Mouse (Mus musculus) hindbrain, embryonic 11.5 days (tissue): Measurements from ENCODE around the gene Lat. TPM values are rescaled to one million over a fixed set of nuclear protein-coding genes. Genes with fewer than 3 reads are reported as not detected.

Source experiments
- ATAC-seq: fragments of 200-750 bp; cut with Nextera tagmentation; 2 replicates; pipeline ENCODE4 v1.8.0; 2017; ENCODE audit warnings: mild to moderate bottlenecking, moderate TSS enrichment, moderate library complexity; ENCODE audit not compliant: low FRiP score
- DNase-seq: peaks from one replicate; pipeline ENCODE4 v3.0.0-alpha.2; 2015; ENCODE audit warnings: low spot score
- H3K27ac ChIP-seq: fragments of 300-500 bp; sonication (generic); 2 replicates; pipeline ENCODE4 v1.5.1; 2014; ENCODE audit warnings: mild to moderate bottlenecking, low read depth, low read length
- H3K27me3 ChIP-seq: fragments of 300-500 bp; sonication (generic); 2 replicates; pipeline ENCODE4 v1.6.1; 2014; ENCODE audit warnings: mild to moderate bottlenecking, low read length, moderate library complexity, mixed read lengths; ENCODE audit not compliant: control insufficient read depth, insufficient read depth
- H3K36me3 ChIP-seq: fragments of 300-500 bp; sonication (generic); 2 replicates; pipeline ENCODE4 v1.6.1; 2014; ENCODE audit warnings: mild to moderate bottlenecking, low read length, moderate library complexity, mixed read lengths; ENCODE audit not compliant: control insufficient read depth, insufficient read depth
- H3K4me1 ChIP-seq: fragments of 300-500 bp; sonication (generic); replicated peaks from 2 replicates; pipeline ENCODE4 v1.6.1; 2014; ENCODE audit warnings: low read length, mixed read lengths; ENCODE audit not compliant: control insufficient read depth, insufficient read depth
- H3K4me2 ChIP-seq: fragments of 300-500 bp; sonication (generic); replicated peaks from 2 replicates; pipeline ENCODE4 v1.6.1; 2014; ENCODE audit warnings: mild to moderate bottlenecking, low read depth, low read length
- H3K4me3 ChIP-seq: fragments of 300-500 bp; sonication (generic); 2 replicates; pipeline ENCODE4 v1.5.1; 2014; ENCODE audit warnings: low read depth, low read length
- H3K9ac ChIP-seq: fragments of 300-500 bp; sonication (generic); 2 replicates; pipeline ENCODE4 v1.6.1; 2014; ENCODE audit warnings: low read depth, low read length
- H3K9me3 ChIP-seq: fragments of 300-500 bp; sonication (generic); 2 replicates; pipeline ENCODE4 v1.6.1; 2016; ENCODE audit warnings: low read length; ENCODE audit not compliant: control insufficient read depth
- WGBS: fragments of 180-500 bp; shearing (Covaris S2); extraction: QIAGEN DNeasy Blood & Tissue Kit; methylation state at CpG from one replicate; pipeline ENCODE4 v1.1.7; 2014; 5-methylcytosine and 5-hydroxymethylcytosine counted together
- polyA plus RNA-seq: library from polyadenylated mRNA; unstranded; fragments of >200 nt; fragmentation: Nextera tagmentation; extraction: Ambion mirVana; gene quantifications from 2 replicates; pipeline ENCODE4 v1.2.1, GENCODE M21; 2014

The Lat gene
- polyA plus RNA-seq, 1 experiment from 2014 or later = 3.0 TPM

GRCm38 (mm10) chr7:126350748-126351418 is 18.5 kb downstream of the Lat start:
- Histone ChIP-seq H3K27ac (no peak overlapping the region), H3K27me3 (no peaks in the 10 kb centered on the region), H3K9me3 (no peaks in the 10 kb centered on the region), H3K4me1 (no peaks in the 10 kb centered on the region), H3K4me3 (no peak overlapping the region), H3K9ac (no peak overlapping the region), H3K4me2 (no peak overlapping the region), H3K36me3 (no peaks in the 10 kb centered on the region)
- DNase-seq = no peak
- no peak for ATAC-seq
- WGBS = 66% methylated on average over 20 of the region's 20 CpGs

GRCm38 (mm10) chr7:126348293-126348692 is 21.1 kb downstream of the Lat start:
- Histone ChIP-seq H3K27ac (no peak overlapping the region), H3K4me3 (no peak overlapping the region), H3K4me1 (no peaks in the 10 kb centered on the region), H3K4me2 (no peak overlapping the region), H3K9me3 (no peaks in the 10 kb centered on the region), H3K36me3 (no peaks in the 10 kb centered on the region), H3K9ac (no peak overlapping the region), H3K27me3 (no peaks in the 10 kb centered on the region)
- no peak for ATAC-seq
- WGBS = 71% methylated on average over 8 of the region's 8 CpGs
- no peak for DNase-seq

- Histone ChIP-seq H3K4me1 (no peaks in the 10 kb centered on the region), H3K9me3 (no peaks in the 10 kb centered on the region), H3K36me3 (no peaks in the 10 kb centered on the region), H3K4me3 (no peak overlapping the region), H3K9ac (no peak overlapping the region), H3K27ac (no peak overlapping the region), H3K27me3 (no peaks in the 10 kb centered on the region), H3K4me2 (no peak overlapping the region)
- DNase-seq (no peak), ATAC-seq (no peak)
- WGBS = 61% methylated on average over 1 of the region's 1 CpGs
Measured at GRCm38 (mm10) chr7:126347098-126347497, 22.3 kb downstream of the Lat start.

DNA sequence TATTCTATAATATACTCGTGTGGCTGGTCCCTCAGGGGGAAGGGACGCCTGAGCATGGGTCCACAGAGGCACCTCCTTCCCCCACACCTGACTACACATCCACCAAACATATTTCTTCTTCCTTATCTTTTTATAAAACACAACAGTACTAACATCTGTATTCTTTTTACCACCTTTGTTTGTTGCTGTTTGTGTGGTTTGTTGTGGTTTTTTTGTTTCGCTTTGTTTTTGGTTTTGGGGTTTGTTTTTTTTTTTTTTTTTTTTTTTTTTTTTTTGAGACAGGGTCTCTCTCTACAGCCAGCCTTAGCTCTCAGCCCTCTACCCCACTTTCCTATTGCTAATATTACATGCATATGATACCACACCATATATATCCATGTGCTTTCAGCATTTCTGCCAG is 23.4 kb downstream of the Lat start:
- H3K27ac ChIP-seq = no peak overlapping the region
- 57% methylated on average over 3 of the region's 3 CpGs for WGBS
- no peaks in the 10 kb centered on the region for H3K36me3 ChIP-seq
- H3K9me3 ChIP-seq = no peaks in the 10 kb centered on the region
- H3K4me1 ChIP-seq = no peaks in the 10 kb centered on the region
- no peak overlapping the region for H3K4me3 ChIP-seq
- no peaks in the 10 kb centered on the region for H3K27me3 ChIP-seq
- H3K4me2 ChIP-seq = no peak overlapping the region
- ATAC-seq (no peak), DNase-seq (no peak)
- no peak overlapping the region for H3K9ac ChIP-seq

GRCm38 (mm10) chr7:126345557-126345956 is 23.8 kb downstream of the Lat start:
- Histone ChIP-seq H3K4me2 (no peak overlapping the region), H3K27ac (no peak overlapping the region), H3K36me3 (no peaks in the 10 kb centered on the region), H3K4me1 (no peaks in the 10 kb centered on the region), H3K4me3 (no peak overlapping the region), H3K9ac (no peak overlapping the region), H3K9me3 (no peaks in the 10 kb centered on the region), H3K27me3 (no peaks in the 10 kb centered on the region)
- ATAC-seq (no peak), DNase-seq (no peak)
- 75% methylated on average over 3 of the region's 3 CpGs for WGBS

GRCm38 (mm10) chr7:126340896-126341295 is 28.5 kb downstream of the Lat start:
- 54% methylated on average over 6 of the region's 6 CpGs for WGBS
- Histone ChIP-seq H3K4me3 (no peak overlapping the region), H3K9me3 (no peaks in the 10 kb centered on the region), H3K27ac (no peak overlapping the region), H3K27me3 (no peaks in the 10 kb centered on the region), H3K4me1 (no peaks in the 10 kb centered on the region), H3K9ac (no peak overlapping the region), H3K36me3 (no peaks in the 10 kb centered on the region), H3K4me2 (no peak overlapping the region)
- ATAC-seq = no peak
- no peak for DNase-seq

DNA sequence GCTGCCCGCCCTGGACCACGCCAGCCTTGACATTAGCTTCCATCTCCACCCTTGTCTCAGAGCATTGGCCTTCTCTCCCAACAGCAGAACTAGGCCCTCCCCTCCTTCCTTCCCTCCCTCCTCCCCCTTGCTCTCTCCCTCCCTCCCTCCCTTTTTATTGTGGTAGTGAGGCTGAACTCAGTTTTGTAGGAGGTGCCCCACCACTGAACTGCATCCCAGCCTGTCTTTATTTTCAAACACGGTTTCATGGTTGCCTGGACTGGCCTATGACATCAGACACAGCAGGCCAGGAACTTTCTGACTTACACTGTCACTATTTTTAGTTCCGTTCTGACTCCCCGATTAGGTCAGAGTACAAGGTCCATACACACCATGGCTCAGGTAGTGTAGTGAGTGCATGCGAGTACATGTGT is 29.2 kb downstream of the Lat start:
- Histone ChIP-seq H3K4me2 (no peak overlapping the region), H3K9ac (no peak overlapping the region), H3K4me1 (no peaks in the 10 kb centered on the region), H3K4me3 (no peak overlapping the region), H3K36me3 (no peaks in the 10 kb centered on the region), H3K9me3 (no peaks in the 10 kb centered on the region), H3K27me3 (no peaks in the 10 kb centered on the region), H3K27ac (no peak overlapping the region)
- 83% methylated on average over 6 of the region's 6 CpGs for WGBS
- DNase-seq (no peak), ATAC-seq (no peak)

- no peak overlapping the region for H3K4me3 ChIP-seq
- H3K36me3 ChIP-seq = no peaks in the 10 kb centered on the region
- H3K9me3 ChIP-seq = no peaks in the 10 kb centered on the region
- no peaks in the 10 kb centered on the region for H3K4me1 ChIP-seq
- H3K9ac ChIP-seq = no peak overlapping the region
- 83% methylated on average over 8 of the region's 8 CpGs for WGBS
- DNase-seq = no peak
- H3K27me3 ChIP-seq = no peaks in the 10 kb centered on the region
- no peak overlapping the region for H3K4me2 ChIP-seq
- no peak overlapping the region for H3K27ac ChIP-seq
- no peak for ATAC-seq
Measured at GRCm38 (mm10) chr7:126339521-126339971, 29.8 kb downstream of the Lat start.

GRCm38 (mm10) chr7:126338906-126339305 is 30.5 kb downstream of the Lat start:
- DNase-seq (no peak), ATAC-seq (no peak)
- Histone ChIP-seq H3K9ac (no peak overlapping the region), H3K4me2 (no peak overlapping the region), H3K27ac (no peak overlapping the region), H3K4me1 (no peaks in the 10 kb centered on the region), H3K27me3 (no peaks in the 10 kb centered on the region), H3K4me3 (no peak overlapping the region), H3K9me3 (no peaks in the 10 kb centered on the region), H3K36me3 (no peaks in the 10 kb centered on the region)
- 85% methylated on average over 8 of the region's 8 CpGs for WGBS
